Mouse (Mus musculus) megakaryocyte, embryonic 14.5 days (primary cell): Measurements from ENCODE around the gene Whrn. TPM values are rescaled to one million over a fixed set of nuclear protein-coding genes. Genes with fewer than 3 reads are reported as not detected.

Source experiments
- H3K27me3 ChIP-seq: replicated peaks from 2 replicates; pipeline ENCODE3; 2012; ENCODE audit warnings: inconsistent platforms
- H3K36me3 ChIP-seq: replicated peaks from 2 replicates; pipeline ENCODE3; 2012; ENCODE audit warnings: low read length, inconsistent platforms, mixed read lengths
- H3K4me1 ChIP-seq: 2 replicates; pipeline ENCODE4 v1.6.1; 2012; ENCODE audit warnings: inconsistent platforms
- H3K4me3 ChIP-seq: replicated peaks from 2 replicates; pipeline ENCODE3; 2012; ENCODE audit warnings: moderate library complexity, mild to moderate bottlenecking, inconsistent platforms
- H3K9me3 ChIP-seq: 2 replicates; pipeline ENCODE4 v1.6.1; 2012; ENCODE audit warnings: inconsistent platforms
- FLI1 ChIP-seq: IDR thresholded peaks from 2 replicates; pipeline ENCODE4 v1.6.1; 2012; ENCODE audit warnings: low read length, inconsistent platforms, mixed read lengths
- GATA1 ChIP-seq: IDR thresholded peaks from 3 replicates; pipeline ENCODE4 v1.6.1; 2012; ENCODE audit warnings: mixed read lengths, low read length, inconsistent platforms, borderline replicate concordance
- polyA plus RNA-seq: library from polyadenylated mRNA; stranded (reverse); fragments of >175 nt; gene quantifications from 2 replicates; pipeline ENCODE4 v1.2.3, GENCODE M21; 2012; ENCODE audit warnings: low replicate concordance; ENCODE audit not compliant: insufficient read depth

Whrn gene
- polyA plus RNA-seq, 1 experiment: 0.30 TPM

DNA sequence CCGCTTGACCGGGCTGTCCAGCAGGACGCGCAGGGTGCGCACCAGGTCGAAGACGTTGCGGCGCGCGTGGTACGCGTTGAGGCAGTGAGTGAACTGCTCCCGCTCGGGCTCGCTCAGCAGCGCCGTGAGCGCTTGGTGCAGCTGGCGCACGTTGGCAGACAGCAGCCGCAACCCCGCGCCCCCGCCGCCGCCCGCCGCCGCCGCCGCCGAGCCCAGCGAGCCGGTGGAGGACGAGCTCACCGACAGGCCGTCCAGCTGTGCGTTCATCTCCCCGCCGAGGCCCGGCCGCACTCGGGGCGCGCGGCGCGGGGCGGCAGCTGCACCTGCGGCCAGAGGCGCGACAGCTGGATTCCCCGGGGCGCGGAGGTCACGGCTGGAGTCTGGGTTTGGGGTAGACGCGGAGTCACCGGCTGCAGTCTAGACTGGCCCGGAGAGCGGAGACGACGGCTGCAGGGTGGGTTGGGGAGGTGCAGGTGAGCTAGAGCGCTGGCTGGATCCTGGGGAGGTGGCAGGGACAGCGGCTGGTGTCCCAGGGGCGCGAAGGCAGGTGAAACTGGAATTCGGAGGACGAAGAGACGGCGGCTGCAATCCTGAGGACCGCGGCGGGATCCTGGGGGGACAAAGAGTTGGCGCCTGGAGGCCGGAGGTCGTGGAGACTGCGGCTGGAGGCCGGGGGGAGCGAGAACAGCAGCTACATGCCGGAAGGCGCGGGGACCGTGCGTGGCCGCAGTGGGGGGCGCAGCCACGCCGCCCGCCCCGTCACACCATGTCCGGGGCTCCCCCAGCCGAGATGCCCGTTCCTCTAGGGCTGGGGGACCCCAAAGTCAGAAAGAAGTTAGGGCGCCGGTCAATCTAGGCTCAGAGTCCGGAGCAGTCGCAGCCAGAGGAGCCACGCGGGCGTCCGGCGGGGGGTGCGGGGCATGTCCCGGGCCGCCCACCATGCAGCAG, 550 bp downstream of the Whrn start:
- peak overlapping the region; percentile 88 for H3K4me3 ChIP-seq
- peaks cover 88% of the 10 kb centered on the region for H3K27me3 ChIP-seq
- H3K36me3 ChIP-seq: no peaks in the 10 kb centered on the region
- TF ChIP-seq GATA1 (no peak), FLI1 (no peak)
- H3K9me3 ChIP-seq: no peaks in the 10 kb centered on the region; the same call in 1 of the 2 replicates
- peaks cover 22% of the 10 kb centered on the region for H3K4me1 ChIP-seq

DNA sequence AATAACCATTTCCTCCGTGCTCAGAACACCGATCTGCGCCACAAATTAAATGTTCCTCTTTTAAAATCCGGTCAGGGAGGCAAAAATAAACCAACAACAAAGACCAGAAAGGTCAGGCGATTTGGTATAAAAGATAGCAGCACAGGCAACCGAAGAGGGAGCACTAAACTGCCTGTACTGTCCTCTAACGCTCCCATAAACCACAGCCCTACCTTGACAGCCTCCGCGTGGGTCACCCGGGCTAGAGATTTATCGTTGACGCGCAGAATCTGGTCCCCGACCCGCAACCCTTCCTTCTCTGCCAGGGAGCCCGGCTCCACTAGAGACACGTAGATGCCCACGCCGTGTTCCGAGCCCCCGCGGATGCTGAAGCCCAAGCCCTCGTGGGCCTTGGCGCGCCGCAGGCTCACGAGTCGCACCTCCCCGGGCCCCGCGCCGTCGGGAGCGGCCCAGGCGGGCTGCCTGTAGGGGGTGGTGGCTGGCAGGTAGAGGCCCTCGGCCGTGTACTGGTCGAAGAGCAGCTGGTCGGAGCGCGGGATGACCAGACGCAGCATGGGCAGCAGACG, 1.3 kb downstream of the Whrn start:
- Histone ChIP-seq H3K4me3 (peak overlapping the region; percentile 83), H3K27me3 (peaks cover 86% of the 10 kb centered on the region), H3K4me1 (peaks cover 22% of the 10 kb centered on the region), H3K36me3 (no peaks in the 10 kb centered on the region), H3K9me3 (no peaks in the 10 kb centered on the region; the same call in 1 of the 2 replicates)
- TF ChIP-seq GATA1 (no peak), FLI1 (no peak)

DNA sequence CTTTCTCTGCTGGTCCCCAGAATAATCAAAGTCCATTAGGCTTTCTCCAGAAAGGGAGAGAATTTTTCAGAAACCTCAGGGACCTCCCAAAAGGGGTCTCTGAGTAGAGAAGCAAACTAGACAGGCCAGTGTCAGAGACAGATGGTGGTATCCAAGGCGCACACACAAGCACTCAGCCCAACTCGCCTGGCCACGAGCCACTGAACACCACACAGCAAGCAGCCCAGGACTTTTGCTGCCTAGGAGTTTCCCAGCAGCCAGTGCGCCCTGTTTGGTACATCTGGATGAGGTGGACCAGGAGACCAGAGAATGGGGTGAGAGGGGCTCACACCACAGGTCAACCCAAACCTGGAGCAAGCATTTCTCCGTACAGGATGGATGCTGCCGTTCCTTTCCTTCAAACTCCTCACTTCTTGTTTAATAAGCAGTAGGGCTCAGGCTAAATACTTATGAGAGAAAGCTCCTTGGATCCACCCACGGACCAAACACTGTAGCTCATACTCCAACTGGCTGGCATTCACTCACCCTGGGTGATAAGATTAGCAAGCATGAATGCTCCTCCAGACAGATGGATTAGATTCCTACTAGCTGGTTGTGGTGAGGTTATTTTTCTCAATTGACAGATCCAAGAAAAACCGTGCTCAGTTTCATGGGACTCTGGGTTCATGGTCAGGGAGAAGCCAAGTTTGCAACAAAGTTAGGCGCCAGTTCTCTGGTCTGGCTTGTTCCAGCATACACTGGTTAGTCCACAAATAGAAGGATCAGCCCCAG, 2.3 kb downstream of the Whrn start:
- Histone ChIP-seq H3K9me3 (no peaks in the 10 kb centered on the region; the same call in 1 of the 2 replicates), H3K4me1 (peaks cover 22% of the 10 kb centered on the region), H3K4me3 (no peak overlapping the region), H3K27me3 (peaks cover 88% of the 10 kb centered on the region), H3K36me3 (no peaks in the 10 kb centered on the region)
- no peak for TF ChIP-seq FLI1
- TF ChIP-seq GATA1: no peak

DNA sequence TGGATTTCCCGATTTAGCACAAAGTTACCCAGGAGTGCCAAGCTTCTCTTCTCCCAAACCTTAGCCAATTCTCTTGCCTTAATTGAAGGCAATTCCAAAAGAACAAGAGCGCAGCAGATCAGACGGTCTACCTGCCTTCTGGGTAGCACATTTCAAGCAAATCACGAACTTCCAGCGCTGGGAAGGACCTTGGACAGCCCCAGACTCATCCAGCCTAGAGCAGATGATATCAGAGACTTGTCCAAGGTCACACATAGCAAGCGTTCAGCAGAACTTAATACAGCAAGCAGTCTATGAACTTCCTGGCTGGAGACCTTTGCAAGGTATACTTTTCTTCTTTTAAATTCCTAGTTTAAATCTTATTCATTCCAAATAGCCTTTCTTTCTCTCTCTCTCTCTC, 4.3 kb downstream of the Whrn start:
- TF ChIP-seq FLI1: no peak
- TF ChIP-seq GATA1: no peak
- Histone ChIP-seq H3K36me3 (no peaks in the 10 kb centered on the region), H3K9me3 (no peaks in the 10 kb centered on the region; the same call in 1 of the 2 replicates), H3K4me3 (no peak overlapping the region), H3K27me3 (peaks cover 75% of the 10 kb centered on the region), H3K4me1 (peaks cover 22% of the 10 kb centered on the region)

DNA sequence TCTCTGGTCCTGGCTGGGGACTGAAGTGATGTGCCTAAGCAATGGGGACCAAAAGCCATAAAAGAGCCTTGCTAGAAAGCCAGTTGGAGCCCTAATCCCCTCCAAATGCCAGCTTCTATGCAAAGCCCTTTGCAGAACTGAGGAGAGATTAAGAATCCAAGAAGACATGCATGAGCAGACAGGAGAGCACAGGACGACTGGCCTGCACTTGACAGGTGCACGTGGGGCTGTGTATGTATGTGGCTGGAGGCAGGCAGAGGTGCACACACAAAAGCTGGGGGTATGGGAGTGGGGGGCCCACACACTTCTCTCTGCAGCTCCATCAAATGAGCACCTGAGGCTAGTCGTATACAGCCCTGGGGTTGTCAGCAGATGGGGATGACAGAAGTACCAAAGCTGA, 5.6 kb downstream of the Whrn start:
- Histone ChIP-seq H3K4me3 (no peak overlapping the region), H3K27me3 (peaks cover 69% of the 10 kb centered on the region), H3K4me1 (peaks cover 10% of the 10 kb centered on the region), H3K9me3 (no peaks in the 10 kb centered on the region; the same call in 1 of the 2 replicates), H3K36me3 (no peaks in the 10 kb centered on the region)
- no peak for TF ChIP-seq FLI1
- TF ChIP-seq GATA1: no peak

DNA sequence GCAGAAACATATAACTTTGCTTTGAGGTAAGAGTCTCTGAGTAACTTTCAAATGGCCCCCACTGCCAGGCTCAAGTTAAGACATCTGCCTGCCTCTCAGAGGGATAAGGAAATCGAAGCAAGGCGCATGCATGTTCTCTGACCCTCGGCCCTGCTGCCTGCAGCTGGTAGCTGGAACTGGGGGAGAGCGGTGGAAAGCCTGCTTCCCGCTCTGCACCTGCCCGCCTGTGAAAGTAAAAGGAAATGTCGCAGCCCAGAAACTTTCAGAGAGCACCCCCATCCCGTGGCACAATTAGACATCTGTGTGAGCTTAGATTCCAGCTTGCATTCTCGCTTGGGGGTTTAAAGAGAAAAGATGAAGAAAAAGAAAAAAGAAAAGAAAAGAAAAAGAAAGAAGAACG, 6.1 kb downstream of the Whrn start:
- no peaks in the 10 kb centered on the region; the same call in 1 of the 2 replicates for H3K9me3 ChIP-seq
- H3K4me1 ChIP-seq: peaks cover 5% of the 10 kb centered on the region
- no peaks in the 10 kb centered on the region for H3K36me3 ChIP-seq

DNA sequence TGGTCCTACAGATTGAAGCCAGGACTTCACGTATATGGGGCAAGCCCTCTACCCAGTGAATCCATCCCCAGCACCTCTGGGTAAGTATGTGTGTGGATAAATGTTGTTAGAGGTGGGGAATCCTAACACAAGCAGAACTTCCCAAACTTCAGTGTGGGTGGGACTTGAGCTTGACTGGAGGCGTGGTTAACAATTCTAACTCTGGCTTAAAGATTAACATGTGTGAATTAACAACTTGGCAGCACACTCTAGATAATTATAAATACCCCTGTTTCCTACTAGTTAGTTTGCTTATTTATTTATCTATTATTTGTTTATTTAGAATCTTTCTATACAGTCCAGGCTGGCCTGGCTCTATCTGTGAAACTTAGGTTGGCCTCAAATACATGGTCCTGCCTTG, 7.9 kb downstream of the Whrn start:
- Histone ChIP-seq H3K4me3 (no peak overlapping the region), H3K9me3 (no peaks in the 10 kb centered on the region), H3K27me3 (peaks cover 49% of the 10 kb centered on the region), H3K36me3 (no peaks in the 10 kb centered on the region), H3K4me1 (no peaks in the 10 kb centered on the region)
- no peak for TF ChIP-seq FLI1
- no peak for TF ChIP-seq GATA1

More for the DNA sequence above, 6.1 kb downstream of the Whrn start:
- H3K4me3 ChIP-seq: no peak overlapping the region
- peaks cover 64% of the 10 kb centered on the region for H3K27me3 ChIP-seq
- no peak for TF ChIP-seq GATA1

DNA sequence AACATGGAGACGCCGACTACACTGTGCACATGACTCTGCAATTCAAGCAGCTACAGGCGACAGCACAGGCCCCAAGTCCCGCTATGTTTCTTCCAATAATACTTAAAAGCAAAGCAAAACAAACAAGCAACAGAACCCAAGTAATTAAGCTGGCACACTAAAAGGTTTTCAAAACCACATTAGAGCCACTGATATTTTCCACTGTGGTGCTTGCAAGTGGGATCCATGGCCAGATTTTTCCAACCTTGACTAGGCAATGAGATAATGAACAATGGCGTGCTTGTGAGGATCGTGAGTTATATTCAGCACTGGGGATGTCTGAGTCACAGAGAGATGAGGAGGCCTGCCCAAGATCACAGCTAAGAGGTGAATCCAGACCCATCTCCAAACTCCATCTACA, 8.5 kb downstream of the Whrn start:
- no peaks in the 10 kb centered on the region for H3K9me3 ChIP-seq
- no peaks in the 10 kb centered on the region for H3K4me1 ChIP-seq
- no peaks in the 10 kb centered on the region for H3K36me3 ChIP-seq
- H3K27me3 ChIP-seq: peaks cover 49% of the 10 kb centered on the region
- H3K4me3 ChIP-seq: no peak overlapping the region
- TF ChIP-seq FLI1 (no peak), GATA1 (no peak)

DNA sequence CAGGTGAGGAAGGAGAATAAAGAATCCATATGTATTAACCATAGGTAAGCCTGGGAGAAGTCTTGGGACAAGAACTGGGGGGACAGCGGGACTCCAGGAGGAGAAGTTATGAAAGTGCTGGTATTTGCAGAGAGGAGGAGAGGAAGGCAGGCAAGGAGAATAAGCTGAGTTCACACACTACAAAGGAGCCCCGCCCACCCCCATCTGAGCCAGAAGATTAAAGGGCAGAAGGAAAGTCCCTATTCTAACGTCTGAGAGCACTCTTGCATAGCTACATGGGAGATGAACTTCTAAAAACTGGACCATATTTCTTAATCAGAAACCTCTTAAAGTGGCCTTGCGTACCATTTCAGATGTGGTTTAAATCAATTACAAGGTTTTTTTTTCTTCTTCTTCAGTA, 9.3 kb downstream of the Whrn start:
- no peak overlapping the region for H3K4me3 ChIP-seq
- no peak for TF ChIP-seq FLI1
- TF ChIP-seq GATA1: no peak
- H3K9me3 ChIP-seq: no peaks in the 10 kb centered on the region
- H3K4me1 ChIP-seq: no peaks in the 10 kb centered on the region
- no peaks in the 10 kb centered on the region for H3K36me3 ChIP-seq
- H3K27me3 ChIP-seq: peaks cover 47% of the 10 kb centered on the region
